Mouse (Mus musculus) myocyte (in vitro differentiated cells): ENCODE measurements around the gene Acot11. TPM values are rescaled to one million over a fixed set of nuclear protein-coding genes. Genes with fewer than 3 reads are reported as not detected.

ENCODE experiments used
- H3K27me3 ChIP-seq: one replicate; pipeline ENCODE4 v1.6.1; 2011; ENCODE audit not compliant: control insufficient read depth, insufficient read depth, insufficient read length
- H3K36me3 ChIP-seq: one replicate; pipeline ENCODE4 v1.6.1; 2011; ENCODE audit not compliant: control insufficient read depth, insufficient read depth
- H3K4me2 ChIP-seq: one replicate; pipeline ENCODE4 v1.6.1; 2011; ENCODE audit warnings: low read depth, control low read depth
- H3K4me3 ChIP-seq: one replicate; pipeline ENCODE4 v1.5.1; 2011; ENCODE audit warnings: mild to moderate bottlenecking, control low read depth, moderate library complexity
- H3K79me2 ChIP-seq: one replicate; pipeline ENCODE4 v1.6.1; 2011; ENCODE audit not compliant: control insufficient read depth, insufficient read depth
- H3ac ChIP-seq: one replicate; pipeline ENCODE4 v1.6.1; 2011; ENCODE audit not compliant: control insufficient read depth, insufficient read length
- CEBPB ChIP-seq: IDR thresholded peaks from 2 replicates; pipeline ENCODE4 v1.6.1; 2011; ENCODE audit warnings: mild to moderate bottlenecking, moderate library complexity; ENCODE audit not compliant: poor library complexity, insufficient read depth, severe bottlenecking
- E2F4 ChIP-seq: IDR thresholded peaks from one replicate; pipeline ENCODE4 v1.6.1; 2011; ENCODE audit warnings: mild to moderate bottlenecking, control low read depth, moderate library complexity; ENCODE audit not compliant: insufficient read depth
- MAX ChIP-seq: IDR thresholded peaks from one replicate; pipeline ENCODE4 v1.6.1; 2011; ENCODE audit warnings: low read depth, mild to moderate bottlenecking, control low read depth
- MYOD1 ChIP-seq, 3 experiments: IDR thresholded peaks; one replicate each; pipeline ENCODE4 v1.6.1; 2011; ENCODE audit warnings: control low read depth in 2 of 3, low read depth in 2 of 3, mild to moderate bottlenecking in 2 of 3, moderate library complexity in 1 of 3; ENCODE audit not compliant: insufficient read length in 2 of 3, control insufficient read depth in 1 of 3
- MYOG ChIP-seq, 3 experiments: IDR thresholded peaks; one replicate each; pipeline ENCODE4 v1.6.1; 2011; ENCODE audit warnings: control low read depth in 2 of 3, low read depth in 2 of 3, mild to moderate bottlenecking in 2 of 3; ENCODE audit not compliant: insufficient read length in 2 of 3, control insufficient read depth in 1 of 3, insufficient read depth in 1 of 3
- POLR2A ChIP-seq: IDR thresholded peaks from one replicate; pipeline ENCODE4 v1.6.1; 2011; ENCODE audit warnings: low read depth, mild to moderate bottlenecking, control low read depth, moderate library complexity; ENCODE audit not compliant: insufficient read length
- POLR2AphosphoS2 ChIP-seq: IDR thresholded peaks from one replicate; pipeline ENCODE4 v1.6.1; 2011; ENCODE audit warnings: low read depth, control low read depth; ENCODE audit not compliant: insufficient read length
- REST ChIP-seq: IDR thresholded peaks from one replicate; pipeline ENCODE4 v1.6.1; 2011; ENCODE audit warnings: mild to moderate bottlenecking, control low read depth, moderate library complexity; ENCODE audit not compliant: insufficient read depth, insufficient read length
- SRF ChIP-seq: IDR thresholded peaks from one replicate; pipeline ENCODE4 v1.6.1; 2011; ENCODE audit warnings: low read depth; ENCODE audit not compliant: control insufficient read depth, insufficient read length
- TCF12 ChIP-seq: IDR thresholded peaks from one replicate; pipeline ENCODE4 v1.6.1; 2011; ENCODE audit warnings: mild to moderate bottlenecking, control low read depth; ENCODE audit not compliant: poor library complexity, insufficient read depth, severe bottlenecking
- TCF3 ChIP-seq: IDR thresholded peaks from one replicate; pipeline ENCODE4 v1.6.1; 2011; ENCODE audit warnings: low read depth, control low read depth; ENCODE audit not compliant: insufficient read length
- USF1 ChIP-seq: IDR thresholded peaks from one replicate; pipeline ENCODE4 v1.6.1; 2011; ENCODE audit warnings: low read depth, mild to moderate bottlenecking, control low read depth, moderate library complexity
- polyA plus RNA-seq: library from polyadenylated mRNA; unstranded; fragments of >200 nt; fragmentation: generic; extraction: Trizol; gene quantifications from one replicate; pipeline ENCODE4 v1.2.1, GENCODE M21; 2012; ENCODE audit warnings: missing spikeins

The Acot11 gene
- polyA plus RNA-seq, 1 experiment: 1.9 TPM

- no peak overlapping the region for H3K4me3 ChIP-seq
- H3K79me2 ChIP-seq: no peaks in the 10 kb centered on the region
- no peak overlapping the region for H3K4me2 ChIP-seq
- H3K27me3 ChIP-seq: peaks cover 28% of the 10 kb centered on the region
- H3K36me3 ChIP-seq: no peaks in the 10 kb centered on the region
- TF ChIP-seq SRF: no peak
- TF ChIP-seq TCF3: no peak
- TF ChIP-seq CEBPB: no peak
- no peak for TF ChIP-seq MYOD1 (IDR thresholded peaks at IDR 0.05; ENCODE audit: control insufficient read depth in 1 of 3, insufficient read length in 2 of 3, low read depth in 2 of 3)
- TF ChIP-seq MAX: no peak
- TF ChIP-seq REST: no peak
- TF ChIP-seq TCF12: no peak
- no peak for TF ChIP-seq USF1
- TF ChIP-seq POLR2AphosphoS2: no peak
- no peak for TF ChIP-seq POLR2A
- TF ChIP-seq E2F4: no peak
- no peak overlapping the region for H3ac ChIP-seq
These were observed 96.4 kb downstream of the Acot11 start for GRCm38 (mm10) chr4:106708408-106708807.

GRCm38 (mm10) chr4:106707957-106708356 is 96.8 kb downstream of the Acot11 start:
- H3K4me3 ChIP-seq: no peak overlapping the region
- no peaks in the 10 kb centered on the region for H3K36me3 ChIP-seq
- H3K4me2 ChIP-seq: no peak overlapping the region
- no peak overlapping the region for H3ac ChIP-seq
- TF ChIP-seq SRF (no peak), MAX (no peak), MYOD1 (IDR thresholded peaks at IDR 0.05; ENCODE audit: control insufficient read depth in 1 of 3, insufficient read length in 2 of 3, low read depth in 2 of 3) (no peak), USF1 (no peak), POLR2AphosphoS2 (no peak), REST (no peak), TCF3 (no peak), E2F4 (no peak), MYOG (IDR thresholded peaks at IDR 0.05; ENCODE audit: control insufficient read depth in 1 of 3, insufficient read depth in 1 of 3, insufficient read length in 2 of 3, low read depth in 2 of 3) (no peak), TCF12 (no peak), POLR2A (no peak)
- peaks cover 28% of the 10 kb centered on the region for H3K27me3 ChIP-seq
- no peaks in the 10 kb centered on the region for H3K79me2 ChIP-seq

- no peak overlapping the region for H3ac ChIP-seq
- no peak overlapping the region for H3K4me3 ChIP-seq
- H3K27me3 ChIP-seq: peaks cover 39% of the 10 kb centered on the region
- no peaks in the 10 kb centered on the region for H3K79me2 ChIP-seq
- TF ChIP-seq TCF3 (no peak), CEBPB (no peak), SRF (no peak), TCF12 (no peak), MAX (no peak), MYOD1 (IDR thresholded peaks at IDR 0.05; ENCODE audit: control insufficient read depth in 1 of 3, insufficient read length in 2 of 3, low read depth in 2 of 3) (no peak), E2F4 (no peak), USF1 (no peak)
- no peak overlapping the region for H3K4me2 ChIP-seq
- H3K36me3 ChIP-seq: no peaks in the 10 kb centered on the region
These were observed 99.6 kb downstream of the Acot11 start for GRCm38 (mm10) chr4:106705096-106705665.

- no peaks in the 10 kb centered on the region for H3K79me2 ChIP-seq
- TF ChIP-seq SRF (no peak), TCF12 (no peak), POLR2AphosphoS2 (no peak), TCF3 (no peak), POLR2A (no peak), MYOD1 (IDR thresholded peaks at IDR 0.05; ENCODE audit: control insufficient read depth in 1 of 3, insufficient read length in 2 of 3, low read depth in 2 of 3) (no peak), USF1 (no peak), MAX (no peak), CEBPB (no peak), REST (no peak), E2F4 (no peak), MYOG (IDR thresholded peaks at IDR 0.05; ENCODE audit: control insufficient read depth in 1 of 3, insufficient read depth in 1 of 3, insufficient read length in 2 of 3, low read depth in 2 of 3) (no peak)
- H3K4me3 ChIP-seq: no peak overlapping the region
- no peak overlapping the region for H3ac ChIP-seq
- H3K4me2 ChIP-seq: no peak overlapping the region
- H3K36me3 ChIP-seq: no peaks in the 10 kb centered on the region
- H3K27me3 ChIP-seq: peaks cover 39% of the 10 kb centered on the region
These were observed 100.4 kb downstream of the Acot11 start for GRCm38 (mm10) chr4:106704416-106704815.

DNA sequence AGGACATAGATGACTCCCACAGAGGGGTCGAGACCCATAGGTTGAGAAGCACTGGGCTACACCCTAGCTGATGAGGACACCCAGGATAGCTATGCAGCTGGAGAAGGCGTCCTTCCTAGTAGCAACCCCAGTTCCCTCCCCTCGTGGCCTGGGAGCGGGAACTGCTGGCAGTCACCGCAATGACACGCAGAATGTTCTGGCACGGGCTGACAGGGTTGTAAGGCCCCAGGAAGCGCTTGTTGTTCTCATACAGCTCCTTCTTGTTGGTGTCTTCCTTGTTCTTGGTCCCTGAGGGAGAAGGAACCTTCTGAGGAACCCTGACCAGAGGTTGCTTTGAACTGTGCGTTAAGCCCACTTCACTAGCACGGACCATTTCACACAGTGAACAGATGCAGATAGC is 100.8 kb downstream of the Acot11 start:
- Histone ChIP-seq H3K4me2 (no peak overlapping the region), H3ac (no peak overlapping the region), H3K79me2 (no peaks in the 10 kb centered on the region), H3K36me3 (no peaks in the 10 kb centered on the region), H3K27me3 (peaks cover 39% of the 10 kb centered on the region), H3K4me3 (no peak overlapping the region)
- TF ChIP-seq TCF12: no peak
- TF ChIP-seq POLR2A: no peak
- no peak for TF ChIP-seq SRF
- TF ChIP-seq REST: no peak
- no peak for TF ChIP-seq MYOG (IDR thresholded peaks at IDR 0.05; ENCODE audit: control insufficient read depth in 1 of 3, insufficient read depth in 1 of 3, insufficient read length in 2 of 3, low read depth in 2 of 3)
- TF ChIP-seq MAX: no peak
- TF ChIP-seq POLR2AphosphoS2: no peak
- TF ChIP-seq TCF3: no peak
- no peak for TF ChIP-seq MYOD1 (IDR thresholded peaks at IDR 0.05; ENCODE audit: control insufficient read depth in 1 of 3, insufficient read length in 2 of 3, low read depth in 2 of 3)
- TF ChIP-seq E2F4: no peak
- no peak for TF ChIP-seq USF1
- TF ChIP-seq CEBPB: no peak
